Mouse (Mus musculus) kidney, adult 2 months (tissue): ENCODE measurements at regions not wholly inside any gene's neighbourhood (a gene's known extent, or its start where the extent isn't known, plus 50 kb on each side); places are given as distances from the start of the nearest gene placed in this dataset.

Experiments used
- CTCF ChIP-seq: fragments of 200-500 bp; conservative IDR thresholded peaks from 2 replicates; pipeline ENCODE4 v1.5.1; 2011; ENCODE audit warnings: low read depth, mild to moderate bottlenecking, control low read depth, low read length, moderate library complexity, mixed read lengths; ENCODE audit not compliant: insufficient read depth, insufficient read length
- POLR2A ChIP-seq: fragments of 200-500 bp; IDR thresholded peaks from one replicate; pipeline ENCODE4 v1.6.1; 2011; ENCODE audit warnings: low read depth, low read length, control low read depth

DNA sequence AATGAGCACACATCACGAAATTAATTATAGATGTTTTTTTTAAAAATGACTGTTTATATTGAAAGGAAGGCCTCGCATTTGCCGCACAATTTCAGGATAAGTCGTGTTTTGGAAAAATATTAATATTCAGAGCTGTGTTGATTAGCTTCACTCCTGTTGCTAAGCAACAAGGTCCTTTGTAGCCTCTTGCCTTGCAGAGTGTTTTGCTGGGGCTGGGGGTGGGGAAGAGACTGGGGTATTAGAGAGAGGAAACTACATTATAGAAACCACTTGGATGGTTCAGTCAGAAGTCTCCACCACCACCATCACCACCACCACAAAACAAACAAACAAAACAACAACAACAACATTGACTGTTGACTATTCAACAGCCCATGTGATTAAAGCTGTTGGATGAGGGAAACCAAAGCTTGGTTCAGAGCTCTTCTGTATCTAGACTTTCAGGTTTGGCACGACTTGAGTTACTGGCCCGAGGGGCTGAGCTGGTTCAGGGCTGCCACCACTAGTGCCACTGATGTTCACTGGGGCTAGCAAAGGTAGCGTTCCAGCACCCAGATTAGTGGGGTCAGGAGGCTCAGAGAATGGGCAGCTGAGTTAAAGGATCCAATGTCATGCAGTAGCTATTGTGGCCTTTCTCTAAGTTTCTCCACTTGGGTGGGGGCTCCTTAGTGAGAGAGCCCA, 195.3 kb upstream of the Atp6ap2 start:
- no peak for TF ChIP-seq POLR2A
- no peak for TF ChIP-seq CTCF
